Mouse (Mus musculus): Measurements from ENCODE around the gene Camta2. TPM values are rescaled to one million over a fixed set of nuclear protein-coding genes. Genes with fewer than 3 reads are reported as not detected.

Gene Camta2
- total and polyA plus RNA-seq, 2 experiments from 2014 or later: 24.0 to 24.5 TPM

- TF ChIP-seq CTCF (IDR thresholded peaks at IDR 0.05): no peak
- ATAC-seq (ENCODE audit: low FRiP score) (no peak), DNase-seq (ENCODE audit: low spot score) (peak; percentile 9)
- peaks cover 11% of the 10 kb centered on the region for H3K36me3 ChIP-seq (ENCODE audit: insufficient read depth, low read length)
- peaks cover 14% of the 10 kb centered on the region for H3K4me1 ChIP-seq (ENCODE audit: insufficient read depth, low read length)
- peak overlapping the region; percentile 80 for H3K27ac ChIP-seq (ENCODE audit: low read depth, low read length)
- H3K27me3 ChIP-seq (ENCODE audit: insufficient read depth, low read length): no peaks in the 10 kb centered on the region
- peak overlapping the region; percentile 59 for H3K4me2 ChIP-seq (ENCODE audit: low read depth, low read length, poor library complexity, severe bottlenecking)
- H3K4me3 ChIP-seq (ENCODE audit: low read depth, low read length): peak overlapping the region; percentile 76
- WGBS: 9% methylated on average over 8 of the region's 8 CpGs
- H3K9me3 ChIP-seq (ENCODE audit: low read length): no peaks in the 10 kb centered on the region
- H3K9ac ChIP-seq (replicated peaks; ENCODE audit: low read length, poor library complexity, severe bottlenecking): peak overlapping the region; percentile 89
Measured at GRCm38 (mm10) chr11:70688372-70688771, 467 bp upstream of the Camta2 start.

- peak; percentile 57 for DNase-seq (ENCODE audit: low spot score)
- Histone ChIP-seq H3K4me2 (ENCODE audit: low read depth, low read length, poor library complexity, severe bottlenecking) (peak overlapping the region; percentile 59), H3K27ac (ENCODE audit: low read depth, low read length) (peak overlapping the region; percentile 80), H3K27me3 (ENCODE audit: insufficient read depth, low read length) (no peaks in the 10 kb centered on the region), H3K4me3 (ENCODE audit: low read depth, low read length) (peak overlapping the region; percentile 76), H3K9ac (replicated peaks; ENCODE audit: low read length, poor library complexity, severe bottlenecking) (peak overlapping the region; percentile 89), H3K4me1 (ENCODE audit: insufficient read depth, low read length) (peaks cover 14% of the 10 kb centered on the region), H3K9me3 (ENCODE audit: low read length) (no peaks in the 10 kb centered on the region), H3K36me3 (ENCODE audit: insufficient read depth, low read length) (peaks cover 15% of the 10 kb centered on the region)
- no peak; the same call in 1 of the 2 replicates for ATAC-seq (ENCODE audit: low FRiP score)
- 4% methylated on average over 16 of the region's 16 CpGs for WGBS
- TF ChIP-seq CTCF (IDR thresholded peaks at IDR 0.05): peak; percentile 35
Measured at GRCm38 (mm10) chr11:70686901-70687566, 871 bp downstream of the Camta2 start.

DNA sequence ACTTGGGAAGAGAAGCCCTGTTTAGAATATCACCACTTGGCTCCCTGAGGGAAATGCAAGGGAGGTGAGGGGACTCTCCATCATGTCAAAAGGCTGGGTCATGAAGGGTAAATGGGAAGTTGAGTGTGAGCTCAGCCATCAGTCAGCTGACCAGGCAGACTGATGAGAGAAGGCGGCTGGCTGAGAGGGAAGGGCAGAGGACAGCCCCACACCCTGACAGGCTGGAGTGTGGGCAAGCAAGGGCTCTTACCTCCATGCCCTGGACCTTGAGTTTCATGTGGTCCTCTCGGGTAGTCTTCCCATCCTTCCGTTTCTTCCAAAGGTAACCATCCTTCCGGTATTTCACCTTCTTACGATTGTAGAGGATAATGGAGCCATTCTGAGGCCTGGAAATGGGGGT lies 4.3 kb downstream of the Camta2 start:
- Histone ChIP-seq H3K27ac (ENCODE audit: low read depth, low read length) (no peak overlapping the region), H3K9me3 (ENCODE audit: low read length) (no peaks in the 10 kb centered on the region), H3K36me3 (ENCODE audit: insufficient read depth, low read length) (peaks cover 37% of the 10 kb centered on the region), H3K4me2 (ENCODE audit: low read depth, low read length, poor library complexity, severe bottlenecking) (no peak overlapping the region), H3K9ac (replicated peaks; ENCODE audit: low read length, poor library complexity, severe bottlenecking) (no peak overlapping the region), H3K4me1 (ENCODE audit: insufficient read depth, low read length) (peaks cover 10% of the 10 kb centered on the region), H3K27me3 (ENCODE audit: insufficient read depth, low read length) (no peaks in the 10 kb centered on the region), H3K4me3 (ENCODE audit: low read depth, low read length) (no peak overlapping the region)
- ATAC-seq (ENCODE audit: low FRiP score) (no peak), DNase-seq (ENCODE audit: low spot score) (no peak)
- no peak for TF ChIP-seq CTCF (IDR thresholded peaks at IDR 0.05)
- WGBS: 94% methylated on average over 5 of the region's 5 CpGs

GRCm38 (mm10) chr11:70681897-70682581 lies 5.9 kb downstream of the Camta2 start:
- Histone ChIP-seq H3K27me3 (ENCODE audit: insufficient read depth, low read length) (no peaks in the 10 kb centered on the region), H3K9ac (replicated peaks; ENCODE audit: low read length, poor library complexity, severe bottlenecking) (no peak overlapping the region), H3K4me1 (ENCODE audit: insufficient read depth, low read length) (peaks cover 8% of the 10 kb centered on the region), H3K9me3 (ENCODE audit: low read length) (no peaks in the 10 kb centered on the region), H3K4me2 (ENCODE audit: low read depth, low read length, poor library complexity, severe bottlenecking) (no peak overlapping the region), H3K36me3 (ENCODE audit: insufficient read depth, low read length) (peaks cover 44% of the 10 kb centered on the region), H3K27ac (ENCODE audit: low read depth, low read length) (peak overlapping the region; percentile 62), H3K4me3 (ENCODE audit: low read depth, low read length) (no peak overlapping the region)
- DNase-seq (ENCODE audit: low spot score) (peak; percentile 90), ATAC-seq (ENCODE audit: low FRiP score) (peak; percentile 75)
- WGBS: 18% methylated on average over 11 of the region's 11 CpGs
- peak; percentile 90 for TF ChIP-seq CTCF (IDR thresholded peaks at IDR 0.05)

GRCm38 (mm10) chr11:70681170-70681569 lies 6.7 kb downstream of the Camta2 start:
- Histone ChIP-seq H3K27ac (ENCODE audit: low read depth, low read length) (no peak overlapping the region), H3K9ac (replicated peaks; ENCODE audit: low read length, poor library complexity, severe bottlenecking) (no peak overlapping the region), H3K4me2 (ENCODE audit: low read depth, low read length, poor library complexity, severe bottlenecking) (no peak overlapping the region), H3K4me3 (ENCODE audit: low read depth, low read length) (no peak overlapping the region), H3K9me3 (ENCODE audit: low read length) (no peaks in the 10 kb centered on the region), H3K36me3 (ENCODE audit: insufficient read depth, low read length) (peaks cover 51% of the 10 kb centered on the region), H3K4me1 (ENCODE audit: insufficient read depth, low read length) (peaks cover under 1% of the 10 kb centered on the region; the same call in 1 of the 2 replicates), H3K27me3 (ENCODE audit: insufficient read depth, low read length) (no peaks in the 10 kb centered on the region)
- no peak for TF ChIP-seq CTCF (IDR thresholded peaks at IDR 0.05)
- no peak for DNase-seq (ENCODE audit: low spot score)
- WGBS: 63% methylated on average over 12 of the region's 12 CpGs
- ATAC-seq (ENCODE audit: low FRiP score): no peak

DNA sequence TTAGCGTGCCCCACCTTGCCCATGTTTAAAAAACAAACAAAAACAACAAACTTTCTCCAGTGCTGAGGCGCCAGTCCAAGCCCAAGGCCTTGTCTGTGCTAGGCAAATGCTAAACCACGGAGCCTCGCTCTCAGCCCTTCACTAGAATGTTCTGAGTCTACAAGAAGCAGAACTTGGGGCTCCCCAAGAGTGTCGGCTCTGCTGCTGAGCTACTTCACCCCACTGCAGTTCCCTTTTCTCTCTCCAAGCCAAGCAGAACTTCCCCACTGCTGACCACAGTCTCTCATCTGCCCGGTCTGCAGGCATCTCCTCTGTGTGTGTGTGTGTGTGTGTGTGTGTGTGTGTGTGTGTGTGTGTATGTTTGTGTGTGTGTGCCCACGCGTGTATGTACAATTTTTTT lies 8.0 kb downstream of the Camta2 start:
- no peak for TF ChIP-seq CTCF (IDR thresholded peaks at IDR 0.05)
- Histone ChIP-seq H3K27ac (ENCODE audit: low read depth, low read length) (no peak overlapping the region), H3K9ac (replicated peaks; ENCODE audit: low read length, poor library complexity, severe bottlenecking) (no peak overlapping the region), H3K9me3 (ENCODE audit: low read length) (no peaks in the 10 kb centered on the region), H3K36me3 (ENCODE audit: insufficient read depth, low read length) (peaks cover 64% of the 10 kb centered on the region), H3K4me2 (ENCODE audit: low read depth, low read length, poor library complexity, severe bottlenecking) (no peak overlapping the region), H3K4me1 (ENCODE audit: insufficient read depth, low read length) (no peaks in the 10 kb centered on the region), H3K4me3 (ENCODE audit: low read depth, low read length) (no peak overlapping the region), H3K27me3 (ENCODE audit: insufficient read depth, low read length) (no peaks in the 10 kb centered on the region)
- WGBS: 91% methylated on average over 8 of the region's 8 CpGs
- ATAC-seq (ENCODE audit: low FRiP score): no peak
- DNase-seq (ENCODE audit: low spot score): no peak

Data from midbrain, postnatal 0 days (tissue).